ENCODE assay signal across 8 mouse cellular contexts in the genomic region with DNA sequence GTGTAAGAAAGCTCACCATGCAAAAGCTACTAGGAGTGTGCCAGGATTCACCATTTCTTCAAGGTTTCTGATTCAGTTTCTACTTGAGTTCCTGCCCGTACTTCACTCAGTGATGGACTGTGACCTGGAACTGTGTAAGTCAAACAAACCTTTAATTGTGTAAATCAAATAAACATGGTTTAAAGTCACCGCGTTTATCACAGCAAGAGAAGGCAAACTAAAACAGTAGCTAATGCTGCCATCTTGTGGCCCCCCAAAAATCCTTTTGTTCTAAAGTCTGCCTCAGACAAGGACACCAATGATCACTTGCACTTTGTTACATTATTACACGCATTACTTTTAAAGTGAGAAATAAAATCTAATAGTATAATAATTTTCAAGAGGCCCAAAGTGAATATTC.
DNase-seq lines count a peak whose midpoint lies in the region; ATAC-seq lines count a peak whose summit lies in the region.

No protein-coding gene starts in this region.

- H3K4me1 ChIP-seq in intestine, embryonic 14.5 days (replicated peaks; ENCODE audit: control insufficient read depth, insufficient read depth, low read length) = no peaks in the 10 kb centered on the region
- H3K4me1 ChIP-seq in intestine, embryonic 16.5 days (ENCODE audit: control insufficient read depth, insufficient read depth, low read length) = no peaks in the 10 kb centered on the region
- no peaks in the 10 kb centered on the region for H3K4me1 ChIP-seq in limb, embryonic 13.5 days

- H3K9me3 ChIP-seq in intestine, embryonic 14.5 days (ENCODE audit: control insufficient read depth, low read length) = no peaks in the 10 kb centered on the region
- no peaks in the 10 kb centered on the region for H3K9me3 ChIP-seq in intestine, embryonic 16.5 days (ENCODE audit: control insufficient read depth, low read length)
- H3K9me3 ChIP-seq in limb, embryonic 13.5 days = no peaks in the 10 kb centered on the region

- no peak for ATAC-seq in intestine, embryonic 14.5 days (replicated peaks; ENCODE audit: low FRiP score, low TSS enrichment, low read depth)
- no peak for ATAC-seq in intestine, embryonic 16.5 days
- peak; percentile 67; the same call in 1 of the 2 replicates for ATAC-seq in frontal cortex, adult (ENCODE audit: low TSS enrichment)
- ATAC-seq in limb, embryonic 13.5 days (ENCODE audit: low FRiP score, low read depth) = no peak

- H3K27me3 ChIP-seq in intestine, embryonic 14.5 days (replicated peaks; ENCODE audit: control insufficient read depth, insufficient read depth, low read length) = no peaks in the 10 kb centered on the region
- no peaks in the 10 kb centered on the region for H3K27me3 ChIP-seq in intestine, embryonic 16.5 days (replicated peaks; ENCODE audit: control insufficient read depth, insufficient read depth, low read length)
- H3K27me3 ChIP-seq in limb, embryonic 13.5 days = no peaks in the 10 kb centered on the region

- H3K4me2 ChIP-seq in intestine, embryonic 14.5 days (ENCODE audit: low read length) = peak overlapping the region; percentile 26; the same call in 1 of the 2 replicates
- no peak overlapping the region for H3K4me2 ChIP-seq in intestine, embryonic 16.5 days (ENCODE audit: low read depth, low read length)
- H3K4me2 ChIP-seq in limb, embryonic 13.5 days (replicated peaks) = peak overlapping the region; percentile 38; the same call in 1 of the 2 replicates

- DNase-seq in intestine, embryonic 14.5 days (ENCODE audit: low spot score) = no peak
- peak; percentile 3 for DNase-seq in cerebellum, adult 8-10 months
- peak; percentile 20 for DNase-seq in kidney, adult 9 months
- DNase-seq in right cerebral cortex, postnatal 14 days = peak; percentile 30
- DNase-seq in natural killer cell, adult 2 months (ENCODE audit: low spot score in 2 of 2) = no peak

- no peaks in the 10 kb centered on the region for H3K36me3 ChIP-seq in intestine, embryonic 14.5 days (ENCODE audit: control insufficient read depth, insufficient read depth, low read length)
- no peaks in the 10 kb centered on the region for H3K36me3 ChIP-seq in intestine, embryonic 16.5 days (ENCODE audit: control insufficient read depth, insufficient read depth, low read length)
- no peaks in the 10 kb centered on the region for H3K36me3 ChIP-seq in limb, embryonic 13.5 days

- no peak overlapping the region for H3K27ac ChIP-seq in intestine, embryonic 14.5 days (ENCODE audit: low read depth)
- no peak overlapping the region for H3K27ac ChIP-seq in intestine, embryonic 16.5 days (ENCODE audit: low read length)
- no peak overlapping the region for H3K27ac ChIP-seq in limb, embryonic 13.5 days

- H3K4me3 ChIP-seq in intestine, embryonic 14.5 days (ENCODE audit: low read depth, low read length) = no peak overlapping the region
- no peak overlapping the region for H3K4me3 ChIP-seq in intestine, embryonic 16.5 days (ENCODE audit: low read length)
- no peak overlapping the region for H3K4me3 ChIP-seq in limb, embryonic 13.5 days

- no peak overlapping the region for H3K9ac ChIP-seq in intestine, embryonic 14.5 days (ENCODE audit: low read length)
- H3K9ac ChIP-seq in intestine, embryonic 16.5 days (ENCODE audit: low read depth, low read length) = no peak overlapping the region
- no peak overlapping the region for H3K9ac ChIP-seq in limb, embryonic 13.5 days

- WGBS in intestine, embryonic 14.5 days = 28% methylated on average over 4 of the region's 4 CpGs
- WGBS in intestine, embryonic 16.5 days = 29% methylated on average over 4 of the region's 4 CpGs
- WGBS in limb, embryonic 13.5 days = 23% methylated on average over 4 of the region's 4 CpGs

Comparison
In these comparisons a context has a peak if more than half of its experiments do, and no peak if none do; other contexts are left out.
1. DNase-seq: peak in cerebellum, adult 8-10 months (single experiment), kidney, adult 9 months (single experiment) and right cerebral cortex, postnatal 14 days (single experiment); none in intestine, embryonic 14.5 days (single experiment) and natural killer cell, adult 2 months (0 of 2).